Mouse (Mus musculus) embryonic stem cell, embryonic (primary cell): ENCODE results near the gene Pcsk5.

Source experiments
- CTCF ChIA-PET, 4 experiments: fragments of 300-600 bp in 2 of 4; fragments of 350-600 bp in 2 of 4; sonication (Branson Sonifier 250); formaldehyde crosslinking; loops; one replicate each; lab custom pipeline; 2022; ENCODE audit warnings: inconsistent platforms in 2 of 4; lab: Charles Lee
- POLR2A ChIA-PET, 4 experiments: fragments of 300-600 bp in 2 of 4; fragments of 350-600 bp in 2 of 4; sonication (Branson Sonifier 250); formaldehyde crosslinking; loops; one replicate each; lab custom pipeline; 2022; ENCODE audit warnings: antibody characterized with exemption in 4 of 4, inconsistent platforms in 1 of 4; lab: Charles Lee

Gene Pcsk5

GRCm38 (mm10) chr19:17837471-17837859, at the start of gene Pcsk5:
Gene Pcsk5, minus strand, starts transcription at chr19:17837632.
- ChIA-PET CTCF (no interaction called here), POLR2A (interaction anchor here in 1 of 4 experiments (0.9 to 1.7 kb wide), 2 partner anchors 12 to 13 kb away, joined by 3 to 6 read pairs; no protein-coding TSS in a partner anchor)

- POLR2A ChIA-PET, result no interaction called here
- CTCF ChIA-PET, result interaction anchor here in 1 of 4 experiments (0.6 kb wide), 1 partner anchor 66 kb away, joined by 3 read pairs; no protein-coding TSS in a partner anchor
These were observed 38.4 kb upstream of the Pcsk5 start for GRCm38 (mm10) chr19:17875804-17876203.

GRCm38 (mm10) chr19:17874388-17874787, 37.0 kb upstream of the Pcsk5 start:
- ChIA-PET CTCF (no interaction called here), POLR2A (interaction anchor here in 1 of 4 experiments (0.6 kb wide), 1 partner anchor 632 kb away, joined by 4 read pairs; no protein-coding TSS in a partner anchor)

GRCm38 (mm10) chr19:17873755-17874154, 36.3 kb upstream of the Pcsk5 start:
- POLR2A ChIA-PET, result no interaction called here

GRCm38 (mm10) chr19:17866317-17866891, 29.0 kb upstream of the Pcsk5 start:
- POLR2A ChIA-PET, result no interaction called here
- CTCF ChIA-PET, result no interaction called here

More at GRCm38 (mm10) chr19:17873755-17874154, 36.3 kb upstream of the Pcsk5 start:
- CTCF ChIA-PET, result interaction anchor here in 2 of 4 experiments (0.6 to 0.8 kb wide), 3 partner anchors 67 to 684 kb away, joined by 3 read pairs; no protein-coding TSS in a partner anchor

- ChIA-PET CTCF (no interaction called here), POLR2A (no interaction called here)
These were observed 23.1 kb upstream of the Pcsk5 start for GRCm38 (mm10) chr19:17860351-17861014.

GRCm38 (mm10) chr19:17856741-17857140, 19.3 kb upstream of the Pcsk5 start:
- ChIA-PET POLR2A (no interaction called here), CTCF (interaction anchor here in 1 of 4 experiments (0.6 kb wide), 1 partner anchor 371 kb away, joined by 3 read pairs; no protein-coding TSS in a partner anchor)

- CTCF ChIA-PET, result no interaction called here
- POLR2A ChIA-PET, result interaction anchor here in 1 of 4 experiments (0.5 kb wide), 1 partner anchor 14 kb away, joined by 4 read pairs; no protein-coding TSS in a partner anchor
These were observed 11.0 kb upstream of the Pcsk5 start for GRCm38 (mm10) chr19:17848417-17848816.

GRCm38 (mm10) chr19:17845967-17846366, 8.5 kb upstream of the Pcsk5 start:
- CTCF ChIA-PET, result no interaction called here
- POLR2A ChIA-PET, result interaction anchor here in 1 of 4 experiments (0.6 kb wide), 1 partner anchor 19 kb away, joined by 6 read pairs; no protein-coding TSS in a partner anchor

GRCm38 (mm10) chr19:17841586-17841985, 4.2 kb upstream of the Pcsk5 start:
- POLR2A ChIA-PET, result no interaction called here

GRCm38 (mm10) chr19:17839856-17840255, 2.4 kb upstream of the Pcsk5 start:
- ChIA-PET CTCF (no interaction called here), POLR2A (interaction anchor here in 1 of 4 experiments (0.7 kb wide), 1 partner anchor 18 kb away, joined by 3 read pairs; no protein-coding TSS in a partner anchor)

More at GRCm38 (mm10) chr19:17841586-17841985, 4.2 kb upstream of the Pcsk5 start:
- CTCF ChIA-PET, result no interaction called here

- ChIA-PET POLR2A (interaction anchor here in 2 of 4 experiments (0.9 to 1.7 kb wide), 4 partner anchors 10 to 25 kb away, joined by 3 to 6 read pairs (median 4); no protein-coding TSS in a partner anchor), CTCF (no interaction called here)
These were observed 614 bp downstream of the Pcsk5 start for GRCm38 (mm10) chr19:17836566-17837470.

- POLR2A ChIA-PET, result interaction anchor here in 2 of 4 experiments (1.2 to 1.7 kb wide), 3 partner anchors 9 to 24 kb away, joined by 3 to 6 read pairs (median 4); no protein-coding TSS in a partner anchor
- CTCF ChIA-PET, result interaction anchor here in 1 of 4 experiments (0.6 kb wide), 1 partner anchor 20 kb away, joined by 3 read pairs; no protein-coding TSS in a partner anchor
These were observed 1.5 kb downstream of the Pcsk5 start for GRCm38 (mm10) chr19:17835681-17836565.

- ChIA-PET CTCF (interaction anchor here in 1 of 4 experiments (0.6 kb wide), 1 partner anchor 21 kb away, joined by 3 read pairs; no protein-coding TSS in a partner anchor), POLR2A (no interaction called here)
These were observed 2.5 kb downstream of the Pcsk5 start for GRCm38 (mm10) chr19:17834894-17835293.

GRCm38 (mm10) chr19:17831376-17831775, 6.1 kb downstream of the Pcsk5 start:
- POLR2A ChIA-PET, result no interaction called here
- CTCF ChIA-PET, result no interaction called here

- CTCF ChIA-PET, result no interaction called here
- POLR2A ChIA-PET, result no interaction called here
These were observed 9.0 kb downstream of the Pcsk5 start for GRCm38 (mm10) chr19:17828414-17828813.

- CTCF ChIA-PET, result no interaction called here
- POLR2A ChIA-PET, result interaction anchor here in 1 of 4 experiments (0.6 kb wide), 1 partner anchor 9 kb away, joined by 3 read pairs; no protein-coding TSS in a partner anchor
These were observed 10.7 kb downstream of the Pcsk5 start for GRCm38 (mm10) chr19:17826694-17827093.

GRCm38 (mm10) chr19:17820046-17820445, 17.4 kb downstream of the Pcsk5 start:
- POLR2A ChIA-PET, result no interaction called here
- CTCF ChIA-PET, result no interaction called here
